Mouse (Mus musculus): ENCODE measurements at regions not wholly inside any gene's neighbourhood (a gene's known extent, or its start where the extent isn't known, plus 50 kb on each side); places are given as distances from the start of the nearest gene placed in this dataset.
A peak's percentile ranks its signal among the peaks of the same experiment; 100 is the strongest.

GRCm38 (mm10) chr14:46706462-46706861 is 53.9 kb upstream of the Cdkn3 start:
- no peak for DNase-seq (ENCODE audit: low spot score in 2 of 2)
- intact Hi-C loops (cut with DNase I), result loop anchor here (5.0 kb wide), 1 partner anchor 714 kb away; no protein-coding TSS in a partner anchor

DNA sequence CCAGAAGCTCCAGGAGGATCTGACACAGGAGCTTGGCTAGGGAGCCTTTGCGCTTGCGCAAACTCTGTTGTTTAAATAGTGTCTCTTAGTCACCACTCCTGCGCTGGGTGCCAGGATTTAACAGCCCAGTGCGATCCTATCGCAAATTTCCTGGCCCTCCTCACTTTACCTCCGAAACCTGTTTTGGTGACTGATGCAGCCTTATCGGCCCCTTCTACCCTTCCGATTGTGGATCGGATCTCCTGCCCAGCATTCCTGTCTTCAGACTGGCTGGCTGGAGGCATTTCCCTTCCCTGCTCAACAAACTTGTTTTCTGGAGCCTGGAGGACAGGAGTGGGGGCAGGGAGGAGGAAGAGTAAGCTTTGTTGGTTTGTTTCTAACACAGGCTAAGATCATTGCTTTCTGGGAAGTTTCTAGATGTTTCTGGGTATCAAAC is 56.0 kb upstream of the Cdkn3 start:
- intact Hi-C loops (cut with DNase I), result no loop called here

DNA sequence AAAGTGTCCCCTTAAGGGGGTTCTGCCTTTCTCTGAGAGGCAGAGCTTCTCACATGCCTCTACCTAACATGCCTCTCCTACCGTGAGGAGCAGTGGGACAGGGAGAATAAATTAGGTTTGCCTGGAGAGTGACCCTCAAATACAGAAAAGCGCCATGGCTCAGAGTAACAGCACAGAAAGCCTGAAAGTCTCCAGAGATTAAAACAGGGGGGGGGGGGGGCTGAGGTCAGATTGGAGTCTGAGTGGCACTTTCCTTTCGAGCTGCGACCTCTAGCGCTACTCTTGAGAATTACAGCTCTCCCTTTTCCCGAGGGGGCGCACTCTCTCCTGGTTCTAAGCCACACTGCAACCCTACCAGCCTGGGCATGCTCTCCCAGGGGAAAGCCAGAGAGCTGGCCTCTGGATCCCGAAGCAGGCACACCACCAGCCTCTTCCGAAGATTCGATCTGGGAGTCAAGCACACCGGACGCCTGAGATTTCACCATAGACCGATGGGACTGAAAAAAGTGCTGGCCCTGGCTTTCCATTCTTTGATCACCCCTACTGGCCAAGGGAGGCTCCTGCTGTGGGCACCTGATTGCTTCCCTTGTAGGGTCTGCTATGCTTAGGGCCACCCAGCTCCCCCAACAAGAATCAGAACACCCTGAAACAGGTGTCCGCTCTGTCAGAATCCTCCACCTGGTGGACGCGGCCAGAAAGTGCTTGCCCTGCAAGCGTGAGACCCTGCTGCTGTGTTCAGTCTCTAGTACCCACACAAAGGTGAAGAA is 57.5 kb upstream of the Cdkn3 start:
- intact Hi-C loops (cut with DNase I), result no loop called here
- peak in 1 of 2 experiments; percentile 41 for DNase-seq (ENCODE audit: low spot score in 2 of 2)

More for the DNA sequence above, 56.0 kb upstream of the Cdkn3 start:
- DNase-seq (ENCODE audit: low spot score in 2 of 2), result no peak

- intact Hi-C loops (cut with DNase I), result no loop called here
- no peak for DNase-seq (ENCODE audit: low spot score in 2 of 2)
Observed at GRCm38 (mm10) chr14:46692571-46692970, 67.8 kb upstream of the Cdkn3 start.

GRCm38 (mm10) chr14:46692067-46692466 is 68.3 kb upstream of the Cdkn3 start:
- intact Hi-C loops (cut with DNase I), result no loop called here

GRCm38 (mm10) chr14:46682728-46683127 is 77.6 kb upstream of the Cdkn3 start:
- DNase-seq (ENCODE audit: low spot score in 2 of 2), result no peak
- intact Hi-C loops (cut with DNase I), result no loop called here

More at GRCm38 (mm10) chr14:46692067-46692466, 68.3 kb upstream of the Cdkn3 start:
- no peak for DNase-seq (ENCODE audit: low spot score in 2 of 2)

- no peak for DNase-seq (ENCODE audit: low spot score in 2 of 2)
- intact Hi-C loops (cut with DNase I), result no loop called here
Observed at GRCm38 (mm10) chr14:46678935-46679334, 81.4 kb upstream of the Cdkn3 start.

DNA sequence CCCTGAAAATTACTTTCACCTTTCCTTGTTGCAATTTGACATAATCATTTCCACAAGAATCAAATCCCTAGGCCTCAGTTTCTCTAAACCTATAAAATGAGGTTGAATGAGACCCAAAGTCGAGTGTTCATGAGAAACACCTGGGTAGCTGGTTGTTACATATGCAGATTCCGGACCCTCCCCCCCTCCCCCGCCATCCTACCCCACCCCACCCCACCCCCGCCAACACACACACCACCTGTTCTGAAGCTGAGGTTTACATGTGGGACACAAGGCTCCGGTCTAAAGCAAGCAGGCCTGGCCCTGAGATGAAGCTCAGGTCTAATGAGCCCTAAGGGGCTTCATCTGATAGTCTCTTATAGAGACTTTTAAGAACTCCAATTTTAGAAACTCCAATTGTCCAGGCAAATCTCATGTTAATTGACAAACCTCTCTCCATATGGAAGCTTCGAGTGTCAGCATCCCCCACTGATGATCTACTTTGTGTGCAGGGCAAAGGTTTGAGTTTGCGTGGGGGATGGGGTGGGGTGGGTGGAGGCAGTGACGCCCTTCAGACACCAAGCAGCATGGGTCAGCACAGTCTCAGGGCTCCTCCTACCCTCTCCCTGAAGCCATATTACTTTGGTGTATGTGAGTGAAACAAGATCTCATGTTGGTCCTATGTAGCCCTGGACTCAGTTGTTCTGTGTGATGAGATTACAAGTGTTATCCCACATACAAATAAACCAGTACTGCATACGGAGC is 88.7 kb upstream of the Cdkn3 start:
- no peak for DNase-seq (ENCODE audit: low spot score in 2 of 2)
- intact Hi-C loops (cut with DNase I), result no loop called here

GRCm38 (mm10) chr14:46671062-46671461 is 89.3 kb upstream of the Cdkn3 start:
- DNase-seq (ENCODE audit: low spot score in 2 of 2), result no peak
- intact Hi-C loops (cut with DNase I), result no loop called here

DNA sequence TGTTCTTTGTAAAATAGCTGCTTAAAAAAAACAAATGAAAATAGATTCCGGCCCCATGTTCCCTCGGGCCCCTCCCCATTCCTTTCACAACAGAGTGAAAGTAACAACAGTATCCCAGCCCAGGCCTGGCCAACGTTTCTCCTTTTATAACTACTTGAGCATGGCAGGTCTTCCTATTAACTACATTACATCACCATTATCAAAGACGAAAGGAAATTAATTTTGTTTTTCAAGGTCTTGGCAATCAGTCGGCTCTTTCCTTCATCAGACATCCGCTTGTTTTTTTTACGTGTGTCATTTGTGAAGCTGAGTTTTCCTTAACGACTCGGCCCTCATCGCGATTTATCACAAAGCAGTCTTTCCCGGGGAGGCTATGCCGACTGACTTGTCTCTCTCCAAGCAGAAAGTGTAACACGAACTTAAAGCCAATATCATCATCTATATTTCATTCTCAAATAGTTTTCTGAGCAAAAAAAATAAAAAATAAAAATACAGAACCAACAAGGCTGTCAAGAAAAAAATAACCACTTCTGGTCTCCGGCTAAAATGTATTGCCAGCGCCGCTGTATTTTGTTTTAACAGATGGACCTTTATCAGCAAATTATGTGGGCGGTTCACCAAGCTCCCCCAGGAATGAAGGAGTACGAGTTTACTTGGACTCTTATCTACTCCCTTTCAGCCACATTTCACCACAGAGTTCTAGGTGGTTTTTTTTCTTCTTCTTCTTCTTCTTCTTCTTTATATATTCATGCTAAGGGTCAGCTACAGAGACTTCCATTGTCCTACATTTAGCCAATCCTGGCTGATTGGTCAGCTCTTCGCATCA is 89.9 kb upstream of the Cdkn3 start:
- no peak for DNase-seq (ENCODE audit: low spot score in 2 of 2)
- intact Hi-C loops (cut with DNase I), result no loop called here

- no peak for DNase-seq (ENCODE audit: low spot score in 2 of 2)
- intact Hi-C loops (cut with DNase I), result no loop called here
Observed at GRCm38 (mm10) chr14:46668275-46668674, 92.1 kb upstream of the Cdkn3 start.

- intact Hi-C loops (cut with DNase I), result no loop called here
- no peak for DNase-seq (ENCODE audit: low spot score in 2 of 2)
Observed at GRCm38 (mm10) chr14:46664305-46664704, 96.0 kb upstream of the Cdkn3 start.

DNA sequence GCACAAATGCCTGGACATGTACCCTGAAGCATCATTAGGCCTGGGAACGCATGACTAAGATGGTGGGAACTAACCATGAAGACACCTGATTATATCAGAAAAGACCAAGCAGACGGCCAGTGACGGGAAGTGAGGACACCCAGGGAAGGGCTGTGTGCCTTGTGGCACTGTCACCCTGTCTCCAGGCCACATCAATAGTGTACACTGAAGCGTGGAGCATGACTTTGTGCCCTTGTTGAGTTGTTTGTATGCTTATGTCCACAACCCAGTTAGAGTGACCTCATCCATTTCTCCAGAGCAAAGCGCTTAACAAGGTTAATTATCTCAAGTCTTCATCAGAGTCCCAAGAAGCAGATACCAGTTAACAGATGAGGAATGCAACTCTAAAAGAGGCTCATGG is 96.8 kb upstream of the Cdkn3 start:
- no peak for DNase-seq (ENCODE audit: low spot score in 2 of 2)
- intact Hi-C loops (cut with DNase I), result no loop called here

GRCm38 (mm10) chr14:46661792-46662545 is 98.4 kb upstream of the Cdkn3 start:
- intact Hi-C loops (cut with DNase I), result no loop called here
- DNase-seq (ENCODE audit: low spot score in 2 of 2), result no peak

GRCm38 (mm10) chr14:46661118-46661791 is 99.1 kb upstream of the Cdkn3 start:
- peak; percentile 23 to 76 for DNase-seq (ENCODE audit: low spot score in 2 of 2)
- intact Hi-C loops (cut with DNase I), result no loop called here

- no peak for DNase-seq (ENCODE audit: low spot score in 2 of 2)
- intact Hi-C loops (cut with DNase I), result no loop called here
Observed at GRCm38 (mm10) chr14:46659365-46659764, 101.0 kb upstream of the Cdkn3 start.

DNA sequence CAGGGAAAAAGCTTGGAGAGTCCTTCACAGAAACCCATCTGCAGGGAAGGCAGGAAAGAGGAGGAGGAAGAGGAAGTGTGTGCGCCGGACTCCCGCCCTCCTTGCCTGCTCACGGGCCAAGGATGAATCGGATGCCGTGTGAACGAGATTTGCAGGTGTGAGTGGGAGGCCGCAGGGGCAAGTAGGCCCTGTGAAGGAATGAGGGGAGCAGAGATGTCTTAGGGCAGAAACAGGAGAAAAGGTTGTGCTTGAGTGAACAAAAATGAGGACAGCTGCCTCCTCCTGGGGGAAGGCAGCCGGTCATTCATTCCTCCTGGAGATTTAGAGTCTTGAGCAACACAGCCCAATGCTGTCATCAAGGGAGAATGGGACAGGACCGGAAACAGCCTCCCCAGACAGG is 104.1 kb upstream of the Cdkn3 start:
- intact Hi-C loops (cut with DNase I), result no loop called here

DNA sequence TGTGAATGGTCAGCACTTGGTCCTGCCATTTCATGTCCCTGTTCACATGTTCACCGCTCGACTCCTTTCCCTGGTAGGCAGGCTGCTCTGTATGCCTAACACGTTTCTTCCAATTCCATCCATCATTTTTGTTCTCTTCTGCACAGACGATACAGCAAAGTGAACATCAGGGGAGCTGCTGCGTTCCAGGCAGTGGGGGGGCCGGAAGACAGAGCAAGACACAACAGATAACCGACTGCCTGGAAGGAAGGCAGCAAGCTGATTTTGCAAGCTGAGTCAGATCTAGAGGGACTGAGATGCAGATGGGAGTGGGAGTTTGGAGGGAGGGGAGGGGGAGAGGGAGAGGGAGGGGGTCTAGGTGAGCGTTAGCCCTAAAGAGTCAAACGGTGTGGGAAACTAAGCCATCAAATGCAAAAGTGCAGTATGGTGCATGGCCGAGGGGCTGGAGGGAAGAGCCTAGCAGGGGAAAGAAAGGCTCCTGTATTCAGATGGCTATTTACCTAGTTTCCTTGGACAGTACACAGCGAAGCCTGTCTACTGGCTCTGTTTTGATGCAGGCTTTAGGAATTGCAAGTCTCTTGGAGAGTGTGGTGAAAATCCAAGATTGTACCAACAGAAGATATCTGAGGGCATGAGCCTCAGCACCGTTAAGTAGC is 112.9 kb upstream of the Cdkn3 start:
- intact Hi-C loops (cut with DNase I), result no loop called here
- peak; percentile 17 to 52 for DNase-seq (ENCODE audit: low spot score in 2 of 2)

More for the DNA sequence above, 104.1 kb upstream of the Cdkn3 start:
- DNase-seq (ENCODE audit: low spot score in 2 of 2), result no peak

Measured in left cerebral cortex, postnatal 14 days (tissue).